Mouse (Mus musculus): ENCODE measurements around the gene Rev3l. TPM values are rescaled to one million over a fixed set of nuclear protein-coding genes. Genes with fewer than 3 reads are reported as not detected.

The Rev3l gene
- polyA plus RNA-seq, 1 experiment from 2014 or later = 31.6 TPM

DNA sequence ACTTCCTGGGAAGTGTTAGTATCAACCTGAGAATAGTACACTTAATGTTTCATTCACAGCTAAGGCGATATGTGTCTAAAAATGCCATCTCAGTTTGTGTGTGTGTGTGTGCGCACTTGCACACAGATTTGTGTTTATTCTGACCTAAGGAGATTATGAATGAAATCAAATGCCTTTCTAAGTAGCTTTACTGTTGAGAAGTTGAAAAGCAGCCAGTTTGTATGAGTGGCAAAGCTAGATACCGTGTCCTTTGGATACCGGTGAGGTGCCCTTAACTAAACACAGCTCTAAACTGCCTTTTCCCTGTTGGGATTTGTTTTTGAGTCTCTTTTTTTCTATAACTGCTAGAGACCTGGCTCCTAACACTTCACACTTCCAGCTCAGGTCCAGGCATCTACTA lies 34.8 kb downstream of the Rev3l start:
- no peaks in the 10 kb centered on the region for H3K9me3 ChIP-seq (replicated peaks; ENCODE audit: control insufficient read depth, low read length)
- H3K27ac ChIP-seq (ENCODE audit: low read depth, low read length) = no peak overlapping the region
- H3K4me3 ChIP-seq (ENCODE audit: low read depth, low read length) = no peak overlapping the region
- no peaks in the 10 kb centered on the region for H3K27me3 ChIP-seq (replicated peaks; ENCODE audit: control insufficient read depth, insufficient read depth, low read length)
- no peaks in the 10 kb centered on the region for H3K36me3 ChIP-seq (ENCODE audit: control insufficient read depth, insufficient read depth, low read length)
- H3K4me2 ChIP-seq (ENCODE audit: low read length) = no peak overlapping the region
- DNase-seq (ENCODE audit: low spot score) = no peak
- ATAC-seq = no peak
- H3K9ac ChIP-seq (ENCODE audit: low read length) = no peak overlapping the region
- no peaks in the 10 kb centered on the region for H3K4me1 ChIP-seq (ENCODE audit: control insufficient read depth, insufficient read depth, low read length)
- 89% methylated on average over 4 of the region's 4 CpGs for WGBS

DNA sequence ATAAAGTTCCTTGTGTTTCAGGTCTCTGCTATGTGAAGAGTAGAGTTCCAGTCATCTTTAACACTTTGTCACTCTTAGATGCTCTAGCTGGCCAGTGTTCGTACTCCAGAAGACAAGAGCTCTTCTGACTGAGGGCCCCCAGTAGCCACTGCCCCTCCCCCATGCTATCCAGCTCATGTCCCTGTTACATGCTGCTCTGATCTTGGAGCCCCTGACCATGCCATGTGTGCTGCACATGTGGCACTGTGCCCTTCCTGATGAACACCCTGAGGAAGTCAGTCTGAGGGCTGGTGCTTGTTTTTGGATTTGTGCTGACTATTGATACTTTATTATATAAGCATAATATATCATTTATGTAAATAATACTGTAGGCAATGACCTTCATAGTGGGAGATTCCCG lies 40.3 kb downstream of the Rev3l start:
- Histone ChIP-seq H3K4me1 (ENCODE audit: control insufficient read depth, insufficient read depth, low read length) (no peaks in the 10 kb centered on the region), H3K4me3 (ENCODE audit: low read depth, low read length) (no peak overlapping the region), H3K4me2 (ENCODE audit: low read length) (no peak overlapping the region), H3K27ac (ENCODE audit: low read depth, low read length) (no peak overlapping the region), H3K9me3 (replicated peaks; ENCODE audit: control insufficient read depth, low read length) (no peaks in the 10 kb centered on the region), H3K36me3 (ENCODE audit: control insufficient read depth, insufficient read depth, low read length) (no peaks in the 10 kb centered on the region), H3K27me3 (replicated peaks; ENCODE audit: control insufficient read depth, insufficient read depth, low read length) (no peaks in the 10 kb centered on the region), H3K9ac (ENCODE audit: low read length) (no peak overlapping the region)
- WGBS = 84% methylated on average over 2 of the region's 2 CpGs
- ATAC-seq (no peak), DNase-seq (ENCODE audit: low spot score) (no peak)

DNA sequence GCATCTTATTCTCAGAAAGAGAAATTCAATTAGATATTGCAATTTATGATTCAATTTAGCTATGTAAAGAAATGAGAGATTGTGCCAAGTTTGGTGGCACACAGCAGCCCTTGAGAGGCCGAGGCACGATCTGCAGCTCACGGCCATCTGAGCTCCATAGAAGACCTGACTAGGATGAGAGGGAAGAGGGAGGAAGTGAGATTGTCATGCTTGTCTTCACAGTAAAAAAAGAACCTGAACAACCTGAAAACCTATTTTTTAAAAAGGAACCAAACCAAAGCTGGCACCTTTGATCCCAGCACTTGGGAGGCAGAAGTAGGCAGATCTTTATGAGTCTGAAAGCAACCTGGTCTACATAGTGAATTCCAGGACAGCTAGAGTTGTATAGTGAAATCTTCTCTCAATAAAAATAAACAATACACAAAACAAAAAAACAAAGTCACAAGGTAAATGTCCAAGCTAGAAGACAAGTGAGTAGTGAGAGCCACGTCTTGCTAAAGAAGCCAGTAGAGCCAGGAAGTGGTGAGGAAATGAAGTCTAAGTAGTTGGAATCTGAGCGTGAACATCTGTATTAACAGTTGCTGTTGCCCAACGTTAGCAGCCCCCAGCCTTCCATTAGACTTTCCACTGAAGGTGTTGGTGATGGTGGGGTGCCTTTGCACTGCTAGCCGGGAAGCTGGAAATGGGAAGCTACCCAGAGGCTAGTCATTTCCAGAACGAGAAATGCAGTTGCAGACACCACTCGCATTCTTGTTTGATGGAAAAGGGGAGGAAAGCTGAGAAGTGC lies 42.2 kb downstream of the Rev3l start:
- Histone ChIP-seq H3K9ac (ENCODE audit: low read length) (no peak overlapping the region), H3K4me1 (ENCODE audit: control insufficient read depth, insufficient read depth, low read length) (no peaks in the 10 kb centered on the region), H3K36me3 (ENCODE audit: control insufficient read depth, insufficient read depth, low read length) (no peaks in the 10 kb centered on the region), H3K27me3 (replicated peaks; ENCODE audit: control insufficient read depth, insufficient read depth, low read length) (no peaks in the 10 kb centered on the region), H3K27ac (ENCODE audit: low read depth, low read length) (no peak overlapping the region), H3K4me3 (ENCODE audit: low read depth, low read length) (no peak overlapping the region), H3K4me2 (ENCODE audit: low read length) (no peak overlapping the region), H3K9me3 (replicated peaks; ENCODE audit: control insufficient read depth, low read length) (no peaks in the 10 kb centered on the region)
- no peak for ATAC-seq
- 90% methylated on average over 9 of the region's 9 CpGs for WGBS
- no peak for DNase-seq (ENCODE audit: low spot score)

DNA sequence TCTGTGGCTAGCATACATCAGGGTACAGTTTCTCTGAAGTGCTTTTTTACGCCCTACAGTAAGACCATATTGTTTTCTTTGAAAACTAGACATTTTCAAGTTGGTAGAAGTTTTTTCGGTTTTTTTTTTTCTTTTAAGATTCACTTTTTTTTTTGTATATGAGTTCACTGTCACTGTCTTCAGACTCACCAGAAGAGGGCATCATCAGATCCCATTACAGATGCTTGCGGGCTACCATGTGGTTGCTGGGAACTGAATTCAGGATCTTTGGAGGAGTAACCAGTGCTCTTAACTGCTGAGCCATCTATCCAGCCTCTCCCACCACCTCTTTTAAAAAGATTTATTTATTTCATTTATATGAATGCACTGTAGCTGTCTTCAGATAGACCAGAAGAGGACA lies 45.0 kb downstream of the Rev3l start:
- H3K27ac ChIP-seq (ENCODE audit: low read depth, low read length) = no peak overlapping the region
- H3K4me1 ChIP-seq (ENCODE audit: control insufficient read depth, insufficient read depth, low read length) = no peaks in the 10 kb centered on the region
- WGBS = 91% methylated on average over 3 of the region's 3 CpGs

DNA sequence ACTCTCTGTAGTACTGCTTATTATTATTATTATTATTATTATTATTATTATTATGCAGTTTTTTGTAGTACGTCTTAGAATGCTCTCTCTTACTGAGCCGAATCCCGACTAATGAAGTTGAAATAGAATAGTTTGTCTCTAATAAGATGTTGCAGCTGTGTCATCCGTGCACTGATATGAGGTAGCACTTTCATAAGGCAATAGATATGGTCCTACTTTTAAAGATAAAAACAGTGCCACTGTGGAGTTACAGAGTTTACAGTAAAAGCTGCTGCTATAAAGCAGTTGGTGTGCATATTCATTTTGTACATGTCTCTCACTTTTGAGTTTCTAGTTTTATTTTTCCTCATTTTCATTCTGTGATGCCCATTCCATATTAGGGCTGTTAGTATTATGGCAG lies 46.4 kb downstream of the Rev3l start:
- ATAC-seq = no peak
- no peaks in the 10 kb centered on the region for H3K4me1 ChIP-seq (ENCODE audit: control insufficient read depth, insufficient read depth, low read length)
- no peak overlapping the region for H3K9ac ChIP-seq (ENCODE audit: low read length)
- no peak for DNase-seq (ENCODE audit: low spot score)
- no peaks in the 10 kb centered on the region for H3K27me3 ChIP-seq (replicated peaks; ENCODE audit: control insufficient read depth, insufficient read depth, low read length)
- H3K27ac ChIP-seq (ENCODE audit: low read depth, low read length) = no peak overlapping the region
- 93% methylated on average over 4 of the region's 4 CpGs for WGBS
- no peaks in the 10 kb centered on the region for H3K36me3 ChIP-seq (ENCODE audit: control insufficient read depth, insufficient read depth, low read length)
- H3K4me3 ChIP-seq (ENCODE audit: low read depth, low read length) = no peak overlapping the region
- no peaks in the 10 kb centered on the region for H3K9me3 ChIP-seq (replicated peaks; ENCODE audit: control insufficient read depth, low read length)
- no peak overlapping the region for H3K4me2 ChIP-seq (ENCODE audit: low read length)

More for the DNA sequence above, 45.0 kb downstream of the Rev3l start:
- Histone ChIP-seq H3K36me3 (ENCODE audit: control insufficient read depth, insufficient read depth, low read length) (no peaks in the 10 kb centered on the region), H3K4me3 (ENCODE audit: low read depth, low read length) (no peak overlapping the region), H3K9ac (ENCODE audit: low read length) (no peak overlapping the region), H3K9me3 (replicated peaks; ENCODE audit: control insufficient read depth, low read length) (no peaks in the 10 kb centered on the region), H3K27me3 (replicated peaks; ENCODE audit: control insufficient read depth, insufficient read depth, low read length) (no peaks in the 10 kb centered on the region), H3K4me2 (ENCODE audit: low read length) (no peak overlapping the region)
- no peak for ATAC-seq
- no peak for DNase-seq (ENCODE audit: low spot score)

DNA sequence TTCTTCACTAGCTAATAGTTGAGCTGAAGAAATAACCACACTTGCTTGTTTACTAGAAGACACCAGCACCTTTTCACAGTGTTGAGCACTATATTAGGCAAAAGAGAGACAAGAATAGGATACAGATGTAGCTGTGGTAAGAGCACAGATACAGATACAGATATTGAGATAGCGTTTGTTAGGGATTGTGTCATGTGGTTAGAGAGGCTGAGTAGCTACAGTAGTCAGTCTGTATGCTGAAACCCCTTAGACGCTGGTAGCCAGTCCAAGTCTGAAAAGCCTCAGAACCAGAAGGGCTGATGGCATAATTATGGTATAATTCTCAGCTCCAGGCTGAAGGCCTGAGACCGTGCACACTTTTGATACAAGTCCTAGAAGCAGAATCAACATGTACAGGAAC lies 53.3 kb downstream of the Rev3l start:
- ATAC-seq = no peak
- WGBS = 84% methylated on average over 3 of the region's 3 CpGs
- no peak overlapping the region for H3K4me2 ChIP-seq (ENCODE audit: low read length)
- no peaks in the 10 kb centered on the region for H3K4me1 ChIP-seq (ENCODE audit: control insufficient read depth, insufficient read depth, low read length)
- 0 out of 2 replicates have a peak, but pooled peaks cover 5% of the 10 kb centered on the region for H3K36me3 ChIP-seq (ENCODE audit: control insufficient read depth, insufficient read depth, low read length)
- H3K4me3 ChIP-seq (ENCODE audit: low read depth, low read length) = no peak overlapping the region
- no peaks in the 10 kb centered on the region for H3K9me3 ChIP-seq (replicated peaks; ENCODE audit: control insufficient read depth, low read length)
- H3K27ac ChIP-seq (ENCODE audit: low read depth, low read length) = no peak overlapping the region
- no peak for DNase-seq (ENCODE audit: low spot score)
- no peaks in the 10 kb centered on the region for H3K27me3 ChIP-seq (replicated peaks; ENCODE audit: control insufficient read depth, insufficient read depth, low read length)
- H3K9ac ChIP-seq (ENCODE audit: low read length) = no peak overlapping the region

DNA sequence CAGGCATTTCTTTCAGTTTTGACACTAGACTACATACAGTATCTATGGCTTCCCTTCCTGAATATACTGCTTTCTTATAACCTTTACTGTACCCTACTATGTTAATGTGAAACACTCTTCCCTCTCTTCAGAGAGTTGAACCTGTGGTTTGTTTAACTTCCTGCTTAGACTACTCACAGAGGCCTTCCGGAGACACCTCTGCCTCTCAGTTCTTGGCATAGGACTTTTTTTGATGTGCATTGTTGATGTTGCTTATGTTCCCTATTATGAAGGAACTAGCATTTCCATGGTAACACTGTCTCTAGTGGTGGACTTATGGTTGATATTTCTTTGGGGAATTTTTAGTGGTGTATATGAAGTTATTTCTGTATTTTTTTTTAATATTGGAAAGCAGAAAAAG lies 61.4 kb downstream of the Rev3l start:
- Histone ChIP-seq H3K4me2 (ENCODE audit: low read length) (no peak overlapping the region), H3K4me1 (ENCODE audit: control insufficient read depth, insufficient read depth, low read length) (no peaks in the 10 kb centered on the region), H3K27ac (ENCODE audit: low read depth, low read length) (no peak overlapping the region), H3K9me3 (replicated peaks; ENCODE audit: control insufficient read depth, low read length) (no peaks in the 10 kb centered on the region), H3K36me3 (ENCODE audit: control insufficient read depth, insufficient read depth, low read length) (peaks cover 20% of the 10 kb centered on the region), H3K4me3 (ENCODE audit: low read depth, low read length) (no peak overlapping the region), H3K9ac (ENCODE audit: low read length) (no peak overlapping the region), H3K27me3 (replicated peaks; ENCODE audit: control insufficient read depth, insufficient read depth, low read length) (no peaks in the 10 kb centered on the region)
- no peak for ATAC-seq
- DNase-seq (ENCODE audit: low spot score) = no peak
- WGBS = 87% methylated on average over 1 of the region's 1 CpGs

DNA sequence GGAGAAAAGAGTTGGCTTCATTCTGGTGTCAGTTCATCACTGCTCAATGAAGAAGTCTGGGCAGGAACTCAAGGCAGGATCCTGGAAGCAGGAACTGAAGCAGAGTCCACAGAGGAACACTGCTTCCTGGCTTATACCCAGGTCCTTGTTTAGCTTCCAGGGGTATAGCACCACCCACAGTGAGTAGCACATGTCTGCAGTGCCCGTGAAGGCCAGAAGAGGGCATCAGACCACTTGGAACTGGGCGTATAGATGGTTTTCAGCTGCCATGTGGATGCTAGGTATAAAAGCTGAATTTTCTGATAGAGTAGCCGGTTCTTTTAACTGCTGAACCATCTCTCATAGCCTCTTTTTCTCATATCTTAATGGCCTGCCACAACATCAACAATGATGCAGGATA lies 79.6 kb downstream of the Rev3l start:
- H3K36me3 ChIP-seq (ENCODE audit: control insufficient read depth, insufficient read depth, low read length) = peaks cover 51% of the 10 kb centered on the region
- H3K27me3 ChIP-seq (replicated peaks; ENCODE audit: control insufficient read depth, insufficient read depth, low read length) = no peaks in the 10 kb centered on the region
- H3K27ac ChIP-seq (ENCODE audit: low read depth, low read length) = no peak overlapping the region
- DNase-seq (ENCODE audit: low spot score) (peak; percentile 36), ATAC-seq (no peak)
- no peak overlapping the region for H3K4me2 ChIP-seq (ENCODE audit: low read length)
- H3K4me1 ChIP-seq (ENCODE audit: control insufficient read depth, insufficient read depth, low read length) = no peaks in the 10 kb centered on the region
- H3K9me3 ChIP-seq (replicated peaks; ENCODE audit: control insufficient read depth, low read length) = no peaks in the 10 kb centered on the region
- H3K9ac ChIP-seq (ENCODE audit: low read length) = no peak overlapping the region
- no peak overlapping the region for H3K4me3 ChIP-seq (ENCODE audit: low read depth, low read length)
- WGBS = 60% methylated on average over 3 of the region's 3 CpGs

DNA sequence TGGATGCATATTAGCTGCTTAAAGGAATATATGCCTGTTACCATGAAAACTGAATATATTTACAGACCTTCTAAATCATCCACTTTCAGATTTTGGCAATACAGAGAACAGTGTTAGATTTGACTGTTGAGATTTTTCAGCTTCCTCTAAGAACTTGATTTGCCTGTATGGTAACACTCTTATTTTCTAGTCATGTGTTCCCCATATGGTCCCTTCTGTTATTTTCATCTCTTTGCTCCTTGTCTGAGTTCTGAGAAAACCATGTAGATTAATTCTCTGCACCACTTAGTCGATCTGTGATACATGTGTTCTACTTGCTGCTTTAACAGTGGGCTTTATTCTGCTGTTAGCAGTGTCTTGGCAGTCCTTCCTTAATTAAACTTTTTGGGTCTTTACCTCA lies 110.7 kb downstream of the Rev3l start:
- DNase-seq (ENCODE audit: low spot score) = peak; percentile 10
- H3K9ac ChIP-seq (ENCODE audit: low read length) = no peak overlapping the region
- ATAC-seq = no peak
- H3K4me3 ChIP-seq (ENCODE audit: low read depth, low read length) = no peak overlapping the region
- peaks cover 47% of the 10 kb centered on the region for H3K36me3 ChIP-seq (ENCODE audit: control insufficient read depth, insufficient read depth, low read length)
- WGBS = 92% methylated on average over 1 of the region's 1 CpGs
- H3K4me1 ChIP-seq (ENCODE audit: control insufficient read depth, insufficient read depth, low read length) = no peaks in the 10 kb centered on the region
- H3K9me3 ChIP-seq (replicated peaks; ENCODE audit: control insufficient read depth, low read length) = no peaks in the 10 kb centered on the region
- H3K4me2 ChIP-seq (ENCODE audit: low read length) = no peak overlapping the region
- H3K27ac ChIP-seq (ENCODE audit: low read depth, low read length) = no peak overlapping the region
- H3K27me3 ChIP-seq (replicated peaks; ENCODE audit: control insufficient read depth, insufficient read depth, low read length) = no peaks in the 10 kb centered on the region
